Mouse (Mus musculus) lung, postnatal 0 days (tissue): ENCODE measurements around the gene Nat8. TPM values are rescaled to one million over a fixed set of nuclear protein-coding genes. Genes with fewer than 3 reads are reported as not detected.
"Not testable (repeated sequence)": the region's sequence is repeated elsewhere in the genome, so short reads cannot be mapped to it uniquely, and the experiment has no call there.

ENCODE experiments used
- ATAC-seq: fragments of 200-750 bp; cut with Nextera tagmentation; 2 replicates; pipeline ENCODE4 v1.8.0; 2017; ENCODE audit warnings: moderate library complexity
- DNase-seq: peaks from one replicate; pipeline ENCODE4 v3.0.0-alpha.2; 2016; ENCODE audit warnings: low spot score
- H3K27ac ChIP-seq: fragments of 300-500 bp; sonication (generic); 2 replicates; pipeline ENCODE4 v1.5.1; 2014; ENCODE audit warnings: antibody characterized with exemption, mild to moderate bottlenecking, low read length, mixed read lengths
- H3K27me3 ChIP-seq: fragments of 300-500 bp; sonication (generic); replicated peaks from 2 replicates; pipeline ENCODE4 v1.6.1; 2014; ENCODE audit warnings: low read length, mixed read lengths; ENCODE audit not compliant: insufficient read depth
- H3K36me3 ChIP-seq: fragments of 300-500 bp; sonication (generic); 2 replicates; pipeline ENCODE4 v1.6.1; 2014; ENCODE audit warnings: low read length, mixed read lengths; ENCODE audit not compliant: insufficient read depth
- H3K4me1 ChIP-seq: fragments of 300-500 bp; sonication (generic); 2 replicates; pipeline ENCODE4 v1.6.1; 2014; ENCODE audit warnings: antibody characterized with exemption, low read depth, low read length, mixed read lengths; ENCODE audit not compliant: insufficient read depth
- H3K4me2 ChIP-seq: fragments of 300-500 bp; sonication (generic); replicated peaks from 2 replicates; pipeline ENCODE4 v1.6.1; 2014; ENCODE audit warnings: low read depth, mild to moderate bottlenecking, low read length, moderate library complexity, mixed read lengths
- H3K4me3 ChIP-seq: fragments of 300-500 bp; sonication (generic); 2 replicates; pipeline ENCODE4 v1.5.1; 2014; ENCODE audit warnings: low read depth, low read length
- H3K9ac ChIP-seq: fragments of 300-500 bp; sonication (generic); replicated peaks from 2 replicates; pipeline ENCODE4 v1.6.1; 2014; ENCODE audit warnings: low read depth, mild to moderate bottlenecking
- H3K9me3 ChIP-seq: fragments of 300-500 bp; sonication (generic); 2 replicates; pipeline ENCODE4 v1.6.1; 2016; ENCODE audit warnings: low read length, mixed read lengths
- CTCF ChIP-seq: IDR thresholded peaks from 2 replicates; pipeline ENCODE4 v1.5.1; 2016; ENCODE audit warnings: antibody characterized with exemption, mild to moderate bottlenecking
- EP300 ChIP-seq: IDR thresholded peaks from 2 replicates; pipeline ENCODE4 v1.6.1; 2016; ENCODE audit warnings: antibody characterized with exemption, mild to moderate bottlenecking, control low read depth
- WGBS: fragments of 180-500 bp; shearing (Covaris S2); extraction: QIAGEN DNeasy Blood & Tissue Kit; methylation state at CpG from one replicate; pipeline ENCODE4 v1.1.7; 2014; 5-methylcytosine and 5-hydroxymethylcytosine counted together
- polyA plus RNA-seq: library from polyadenylated mRNA; unstranded; fragments of >200 nt; fragmentation: Nextera tagmentation; extraction: Ambion mirVana; gene quantifications from 2 replicates; pipeline ENCODE4 v1.2.1, GENCODE M21; 2015

Nat8 gene
- polyA plus RNA-seq: not detected in 2 replicates

DNA sequence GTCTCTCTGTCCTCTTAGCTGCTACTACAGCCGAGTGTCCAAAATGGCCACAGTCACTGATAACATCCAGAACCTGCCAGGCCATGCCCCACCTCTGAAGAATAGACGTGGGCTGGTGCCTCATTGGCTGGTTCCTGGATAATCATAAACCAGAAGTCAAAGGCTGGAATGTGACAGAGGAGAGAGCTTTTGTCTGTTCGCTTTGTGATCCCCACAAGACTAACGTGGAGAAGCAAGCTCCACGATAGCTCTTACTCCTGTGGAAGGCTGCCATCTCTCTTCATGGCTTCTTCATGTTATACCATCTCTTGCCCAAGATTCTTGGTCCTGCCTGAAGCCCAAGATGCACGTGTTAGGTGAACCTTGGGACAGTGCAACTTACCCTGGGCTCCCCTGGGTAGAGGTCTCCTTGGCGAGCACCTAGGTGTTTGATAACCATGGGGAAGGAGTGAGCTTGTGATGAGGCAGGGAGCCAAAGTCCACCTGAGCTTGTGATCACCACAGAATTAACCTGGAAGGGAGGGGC is at the start of gene Nat8:
Nat8 (minus strand) TSS at position 287 of the 526 bp plus-strand sequence.
- no peak within 1 kb of the TSS for H3K4me2 ChIP-seq
- H3K4me1 ChIP-seq: no peaks in the 10 kb centered on the region
- WGBS: 65% methylated on average over 7 of the region's 7 CpGs
- H3K9ac ChIP-seq: no peak within 1 kb of the TSS
- H3K27ac ChIP-seq: no peak within 1 kb of the TSS
- ATAC-seq (no peak), DNase-seq (no peak)
- TF ChIP-seq CTCF (no peak), EP300 (no peak)
- no peak within 1 kb of the TSS for H3K4me3 ChIP-seq
- H3K27me3 ChIP-seq: no peaks in the 10 kb centered on the region
- no peaks in the 10 kb centered on the region for H3K9me3 ChIP-seq
- no peaks in the 10 kb centered on the region for H3K36me3 ChIP-seq

DNA sequence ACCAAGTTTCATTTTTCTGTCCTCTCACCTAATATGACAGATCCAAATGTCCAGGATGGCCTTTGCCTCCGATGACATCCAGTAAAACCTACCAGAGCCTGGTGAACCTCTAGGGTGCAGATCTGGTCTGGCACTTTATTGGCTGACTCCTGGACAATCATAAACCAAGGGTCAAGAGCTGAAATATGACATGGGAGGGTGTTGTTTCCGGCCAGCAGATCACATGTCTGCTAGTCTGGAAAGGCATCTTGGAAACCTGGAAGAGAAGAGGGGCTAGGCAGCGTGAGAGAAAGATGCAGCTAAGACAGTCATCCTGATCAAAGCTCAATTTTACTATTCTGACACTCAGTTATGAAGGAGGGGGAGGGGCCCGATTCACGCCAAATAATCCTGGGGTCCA is 37.1 kb upstream of the Nat8 start, which contains the start of gene Nat8f2:
Nat8f2 (minus strand) TSS at position 153 of the 400 bp plus-strand sequence.
- H3K9me3 ChIP-seq, H3K27ac ChIP-seq, ATAC-seq, DNase-seq, H3K36me3 ChIP-seq, H3K4me2 ChIP-seq, H3K27me3 ChIP-seq, H3K9ac ChIP-seq, H3K4me3 ChIP-seq, H3K4me1 ChIP-seq: not testable (repeated sequence)
- WGBS: 53% methylated on average over 5 of the region's 5 CpGs

DNA sequence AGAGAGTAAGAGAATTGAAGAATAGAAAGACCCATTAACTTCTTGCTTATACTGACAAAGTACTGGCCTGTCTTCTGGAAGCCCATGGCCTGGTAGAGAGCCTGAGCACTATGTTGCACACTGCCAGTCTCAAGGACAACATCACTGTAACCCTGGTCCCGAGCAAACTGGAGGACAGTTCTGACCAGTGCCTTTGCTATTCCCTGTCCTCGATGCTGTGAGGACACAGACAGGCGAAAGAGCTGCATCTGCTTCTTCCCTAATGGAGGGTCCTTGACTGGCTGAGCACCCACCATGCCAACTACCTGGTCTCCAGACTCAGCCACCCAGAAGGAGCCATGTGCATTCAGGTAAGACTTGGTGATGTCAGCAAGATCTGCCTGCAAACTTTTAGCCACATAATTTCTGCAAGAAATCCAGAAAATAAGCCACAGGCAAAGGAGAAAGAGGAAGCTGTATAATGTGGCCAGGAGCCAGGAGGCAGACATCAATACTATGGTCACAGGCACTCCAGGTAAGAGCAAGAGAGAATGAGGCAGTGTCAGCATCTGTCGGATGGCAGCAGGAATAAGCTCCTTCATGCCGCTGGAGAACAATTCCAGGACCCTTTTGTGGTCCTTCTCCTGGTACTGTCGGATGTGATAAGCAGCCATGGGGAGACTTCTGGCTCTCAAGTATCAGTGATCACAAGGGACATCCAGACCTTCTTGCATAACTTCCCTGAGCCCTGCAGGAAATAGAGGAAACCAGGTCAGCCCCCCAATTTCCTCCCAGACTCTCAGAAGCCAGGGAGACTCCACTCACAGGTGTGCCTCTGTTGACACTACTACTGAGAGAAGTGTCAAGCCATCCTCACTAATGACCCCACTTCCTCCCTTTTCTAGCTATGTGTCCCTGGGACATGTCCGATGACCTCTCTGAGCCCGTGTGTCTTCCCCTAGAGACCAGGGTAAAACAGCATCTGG is 36.1 kb upstream of the Nat8 start:
- Histone ChIP-seq H3K9ac (no peak overlapping the region), H3K4me2 (no peak overlapping the region), H3K9me3 (no peaks in the 10 kb centered on the region), H3K4me1 (no peaks in the 10 kb centered on the region), H3K27me3 (no peaks in the 10 kb centered on the region), H3K27ac (no peak overlapping the region), H3K36me3 (no peaks in the 10 kb centered on the region), H3K4me3 (no peak overlapping the region)
- DNase-seq: no peak
- TF ChIP-seq CTCF (no peak), EP300 (no peak)
- 66% methylated on average over 8 of the region's 8 CpGs for WGBS
- ATAC-seq: no peak

DNA sequence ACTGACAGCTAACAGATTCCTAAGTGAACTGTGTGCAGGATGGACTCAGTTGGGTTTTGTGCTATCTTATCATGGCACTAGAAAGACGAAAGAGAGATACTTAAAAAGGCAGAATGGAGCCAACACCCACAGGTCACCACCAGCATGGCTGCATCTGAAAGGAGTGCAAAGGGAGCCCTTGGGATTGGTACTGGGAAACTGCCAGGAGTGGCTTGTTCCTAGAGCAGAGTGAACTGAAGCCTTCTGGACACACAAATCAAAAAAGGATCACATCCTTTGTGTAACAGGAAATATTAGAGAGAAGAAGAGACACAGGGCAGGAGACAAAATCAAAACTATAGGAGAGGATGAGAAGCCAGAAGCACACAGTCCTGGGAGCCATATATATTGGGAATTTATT is 35.1 kb upstream of the Nat8 start:
- H3K36me3 ChIP-seq, DNase-seq, H3K4me1 ChIP-seq, H3K9me3 ChIP-seq, H3K27me3 ChIP-seq, H3K4me3 ChIP-seq, H3K4me2 ChIP-seq, H3K9ac ChIP-seq, ATAC-seq, H3K27ac ChIP-seq: not testable (repeated sequence)
- 77% methylated on average over 1 of the region's 1 CpGs for WGBS

DNA sequence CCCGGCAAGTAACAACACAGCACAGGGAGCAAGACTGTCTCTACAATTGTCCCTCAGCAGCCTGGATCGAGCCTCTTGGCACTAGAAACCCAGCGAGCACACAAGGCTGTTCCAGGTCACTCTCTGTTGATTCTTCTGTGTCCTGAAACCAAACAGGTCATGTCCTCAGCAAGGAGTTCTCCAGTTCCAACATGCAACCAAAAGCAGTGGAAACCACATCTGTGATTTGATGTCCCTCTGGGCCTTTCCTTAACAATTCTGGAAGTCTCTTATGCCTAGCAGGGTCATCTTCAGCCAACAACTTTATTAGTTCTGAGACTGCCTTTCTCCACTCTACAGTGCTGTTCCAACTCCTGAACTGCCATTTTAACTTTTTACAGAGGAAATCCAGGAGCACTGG is 34.3 kb upstream of the Nat8 start:
- not testable (repeated sequence) for DNase-seq, H3K27ac ChIP-seq, H3K36me3 ChIP-seq, H3K9ac ChIP-seq, H3K9me3 ChIP-seq, H3K4me2 ChIP-seq, ATAC-seq, H3K4me3 ChIP-seq, H3K4me1 ChIP-seq, H3K27me3 ChIP-seq
- 80% methylated on average over 3 of the region's 3 CpGs for whole genome bisulfite sequencing

DNA sequence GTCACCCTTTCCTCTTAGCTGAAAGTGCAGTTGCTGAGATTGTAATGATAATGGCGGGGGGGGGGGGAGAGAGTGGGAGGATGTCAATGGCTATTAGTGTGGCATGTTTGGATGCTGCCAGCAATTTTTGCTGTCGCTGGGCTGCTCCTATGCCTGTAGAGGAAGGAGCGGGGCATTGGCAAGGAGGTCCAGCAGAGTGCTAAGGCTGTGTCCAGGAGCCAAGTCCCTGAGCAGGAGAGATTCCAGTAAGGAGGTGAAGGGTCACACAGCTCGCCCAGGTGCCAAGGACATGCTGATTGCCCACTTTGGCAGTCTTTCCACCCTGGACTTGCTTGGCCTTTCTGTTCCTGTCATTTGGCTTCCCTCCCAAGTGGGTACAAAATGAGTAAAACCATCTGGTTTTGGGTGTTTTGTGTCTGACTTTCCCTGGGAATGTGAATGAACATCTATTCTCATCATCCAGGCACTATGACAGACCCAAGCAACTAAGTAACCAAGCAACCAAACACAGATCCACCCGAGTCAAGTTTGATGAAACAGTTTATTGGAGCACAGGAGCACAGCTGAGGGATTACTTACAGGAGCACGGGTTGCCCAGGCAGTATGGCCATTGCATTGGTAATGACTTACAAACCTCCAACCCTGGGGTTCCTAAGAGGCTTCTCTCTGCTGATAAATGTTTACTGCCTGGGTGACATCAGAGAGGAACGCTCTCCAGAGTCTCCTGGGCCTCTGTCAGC is 33.2 kb upstream of the Nat8 start:
- H3K27me3 ChIP-seq, H3K27ac ChIP-seq, H3K9ac ChIP-seq, H3K36me3 ChIP-seq, H3K9me3 ChIP-seq, DNase-seq, H3K4me1 ChIP-seq, ATAC-seq, H3K4me2 ChIP-seq, H3K4me3 ChIP-seq: not testable (repeated sequence)
- WGBS: 59% methylated on average over 6 of the region's 7 CpGs
